ENCODE assay signal across 9 mouse cellular contexts in genomic region chr13:23698996-23699395, GRCm38 (mm10). TPM values are rescaled to one million over a fixed set of nuclear protein-coding genes. Genes with fewer than 3 reads are reported as not detected.
DNase-seq lines count a peak whose midpoint lies in the region; ATAC-seq and TF ChIP-seq lines count a peak whose summit lies in the region.
"Had no signal": no experiment of that assay in that cellular context is flagged by ENCODE, and none has a peak within 500 bp of the region (broad histone marks: within the 10 kb centered on the region; RNA-seq: fewer than 3 reads in every experiment).

No protein-coding gene starts in this region.

- H3K36me3 ChIP-seq in forebrain, embryonic 13.5 days (ENCODE audit: poor library complexity, severe bottlenecking), result no peaks in the 10 kb centered on the region
- H3K36me3 ChIP-seq in limb, embryonic 11.5 days (ENCODE audit: control insufficient read depth, insufficient read depth, low read length), result no peaks in the 10 kb centered on the region
- H3K36me3 ChIP-seq in neural tube, embryonic 15.5 days, result no peaks in the 10 kb centered on the region

- 47% methylated on average over 6 of the region's 6 CpGs for WGBS in forebrain, embryonic 13.5 days
- 78% methylated on average over 6 of the region's 6 CpGs for WGBS in limb, embryonic 11.5 days
- WGBS in neural tube, embryonic 15.5 days, result 76% methylated on average over 6 of the region's 6 CpGs

- H3K4me3 ChIP-seq in left cerebral cortex, adult 2 months, result peak overlapping the region; percentile 62; the same call in 1 of the 2 replicates
- peak overlapping the region; percentile 46; the same call in 1 of the 2 replicates for H3K4me3 ChIP-seq in forebrain, embryonic 13.5 days
- H3K4me3 ChIP-seq in limb, embryonic 11.5 days (ENCODE audit: low read depth, low read length), result no peak overlapping the region
- no peak overlapping the region for H3K4me3 ChIP-seq in neural tube, embryonic 15.5 days (replicated peaks)

- no peaks in the 10 kb centered on the region for H3K27me3 ChIP-seq in forebrain, embryonic 13.5 days
- no peaks in the 10 kb centered on the region for H3K27me3 ChIP-seq in limb, embryonic 11.5 days (ENCODE audit: control insufficient read depth, insufficient read depth, low read length)
- H3K27me3 ChIP-seq in neural tube, embryonic 15.5 days (replicated peaks), result no peaks in the 10 kb centered on the region

- H3K9ac ChIP-seq in forebrain, embryonic 13.5 days, result no peak overlapping the region; the same call in 1 of the 2 replicates
- no peak overlapping the region for H3K9ac ChIP-seq in limb, embryonic 11.5 days (ENCODE audit: low read length)
- peak overlapping the region; percentile 47; the same call in 1 of the 2 replicates for H3K9ac ChIP-seq in neural tube, embryonic 15.5 days (replicated peaks)

- no peaks in the 10 kb centered on the region for H3K9me3 ChIP-seq in forebrain, embryonic 13.5 days (replicated peaks)
- no peaks in the 10 kb centered on the region for H3K9me3 ChIP-seq in limb, embryonic 11.5 days (ENCODE audit: control insufficient read depth, low read length)
- no peaks in the 10 kb centered on the region for H3K9me3 ChIP-seq in neural tube, embryonic 15.5 days (replicated peaks)

- peak overlapping the region; percentile 75 for H3K4me2 ChIP-seq in forebrain, embryonic 13.5 days
- H3K4me2 ChIP-seq in limb, embryonic 11.5 days (ENCODE audit: low read depth, severe bottlenecking), result no peak overlapping the region
- H3K4me2 ChIP-seq in neural tube, embryonic 15.5 days, result peak overlapping the region; percentile 60

- peaks cover 14% of the 10 kb centered on the region for H3K4me1 ChIP-seq in forebrain, embryonic 13.5 days
- no peaks in the 10 kb centered on the region for H3K4me1 ChIP-seq in limb, embryonic 11.5 days (ENCODE audit: control insufficient read depth, insufficient read depth, low read length)
- peaks cover 14% of the 10 kb centered on the region; the same call in 1 of the 2 replicates for H3K4me1 ChIP-seq in neural tube, embryonic 15.5 days

- no peak overlapping the region for H3K27ac ChIP-seq in left cerebral cortex, adult 2 months
- H3K27ac ChIP-seq in forebrain, embryonic 13.5 days, result peak overlapping the region; percentile 93
- H3K27ac ChIP-seq in limb, embryonic 11.5 days (replicated peaks; ENCODE audit: low read depth, low read length), result peak overlapping the region; percentile 31
- H3K27ac ChIP-seq in neural tube, embryonic 15.5 days (replicated peaks), result peak overlapping the region; percentile 79

- no peak for TF ChIP-seq CTCF in left cerebral cortex, adult 2 months (IDR thresholded peaks at IDR 0.05)

- intact Hi-C loops in left cerebral cortex, adult 2 months (cut with DNase I), result loop anchor here (1.0 to 10.0 kb wide), 6 partner anchors 14 to 1944 kb away; partner anchors contain the start of genes Hist1h1b, Hist1h1e, Hist1h2ag and Hist1h2ak

- no peak for ATAC-seq in forebrain, embryonic 13.5 days
- ATAC-seq in limb, embryonic 11.5 days (ENCODE audit: insufficient number of reproducible peaks, low FRiP score, low TSS enrichment, low read depth), result no peak
- ATAC-seq in neural tube, embryonic 15.5 days (ENCODE audit: low FRiP score), result no peak

- no peak for DNase-seq in left cerebral cortex, adult 2 months (ENCODE audit: extremely low spot score in 1 of 2, low spot score in 2 of 2)
- DNase-seq in left cerebral cortex, adult 11 months (ENCODE audit: low spot score), result no peak
- DNase-seq in limb, embryonic 11.5 days (ENCODE audit: low spot score), result peak; percentile 18
- DNase-seq in ovary, postnatal 36 days (ENCODE audit: low spot score), result no peak
- DNase-seq in left cerebral cortex, adult 8-10 months (ENCODE audit: low spot score in 2 of 2), result no peak
- no peak for DNase-seq in right cerebral cortex, postnatal 25 days

RNA-seq across cellular contexts. Expression of gene Hist1h4c, which starts 0.7 kb away (rescaled TPM):
- total RNA-seq in left cerebral cortex, adult 2 months (2021), result 100 to 1,000 TPM; 103 TPM
- 6.5 and 7.9 TPM in 2 replicates for polyA plus RNA-seq in forebrain, embryonic 13.5 days (2015; fragmentation: Nextera tagmentation; extraction: Ambion mirVana)
- polyA plus RNA-seq in limb, embryonic 11.5 days (2014; fragmentation: Nextera tagmentation; extraction: Ambion mirVana), result 6.6 and 7.9 TPM in 2 replicates
- 2.7 and 2.8 TPM in 2 replicates for polyA plus RNA-seq in neural tube, embryonic 15.5 days (2015; fragmentation: Nextera tagmentation; extraction: Ambion mirVana)
- 100 to 1,000 TPM in 2 of 4 experiments, 10 to 100 TPM in 2; 87.8 to 116 (median 99.2) TPM for total RNA-seq in left cerebral cortex, adult 8-10 months (2022)

RNA-seq across cellular contexts. Expression of gene Hist1h1t, which starts 3.4 kb away (rescaled TPM):
- not detected for total RNA-seq in left cerebral cortex, adult 2 months (2021)
- polyA plus RNA-seq in forebrain, embryonic 13.5 days (2015; fragmentation: Nextera tagmentation; extraction: Ambion mirVana), result not detected in 2 replicates
- 0.28 TPM in 1 of 2 replicates, not detected in the other for polyA plus RNA-seq in limb, embryonic 11.5 days (2014; fragmentation: Nextera tagmentation; extraction: Ambion mirVana)
- polyA plus RNA-seq in neural tube, embryonic 15.5 days (2015; fragmentation: Nextera tagmentation; extraction: Ambion mirVana), result not detected in 2 replicates
- under 1 TPM in 1 of 4 experiments, not detected in 3; 0.41 TPM for total RNA-seq in left cerebral cortex, adult 8-10 months (2022)
- polyA plus RNA-seq: cortical plate, adult 2 months had no signal

RNA-seq across cellular contexts. Expression of gene Hfe, which starts 11.7 kb away (rescaled TPM):
- 1 to 10 TPM; 2.4 to 3.1 TPM for total RNA-seq in left cerebral cortex, adult 2 months (2021)
- polyA plus RNA-seq in forebrain, embryonic 13.5 days (2015; fragmentation: Nextera tagmentation; extraction: Ambion mirVana), result 2.2 and 2.8 TPM in 2 replicates
- polyA plus RNA-seq in limb, embryonic 11.5 days (2014; fragmentation: Nextera tagmentation; extraction: Ambion mirVana), result 2.1 and 3.7 TPM in 2 replicates
- polyA plus RNA-seq in neural tube, embryonic 15.5 days (2015; fragmentation: Nextera tagmentation; extraction: Ambion mirVana), result 3.7 and 4.6 TPM in 2 replicates
- total RNA-seq in left cerebral cortex, adult 8-10 months (2022), result 1 to 10 TPM; 3.4 to 7.7 (median 4.6) TPM

RNA-seq across cellular contexts. Expression of gene Hist1h2bc, which starts 15.0 kb away (rescaled TPM):
- 10 to 100 TPM; 27.0 to 29.1 TPM for total RNA-seq in left cerebral cortex, adult 2 months (2021)
- polyA plus RNA-seq in forebrain, embryonic 13.5 days (2015; fragmentation: Nextera tagmentation; extraction: Ambion mirVana), result 34.1 and 41.4 TPM in 2 replicates
- polyA plus RNA-seq in limb, embryonic 11.5 days (2014; fragmentation: Nextera tagmentation; extraction: Ambion mirVana), result 19.9 and 21.1 TPM in 2 replicates
- 18.4 and 26.8 TPM in 2 replicates for polyA plus RNA-seq in neural tube, embryonic 15.5 days (2015; fragmentation: Nextera tagmentation; extraction: Ambion mirVana)
- 10 to 100 TPM; 26.9 to 40.2 (median 30.0) TPM for total RNA-seq in left cerebral cortex, adult 8-10 months (2022)

RNA-seq across cellular contexts. Expression of gene Hist1h2ac, which starts 15.2 kb away (rescaled TPM):
- 1 to 10 TPM; 2.1 to 2.7 TPM for total RNA-seq in left cerebral cortex, adult 2 months (2021)
- 1.0 and 1.3 TPM in 2 replicates for polyA plus RNA-seq in forebrain, embryonic 13.5 days (2015; fragmentation: Nextera tagmentation; extraction: Ambion mirVana)
- 0.96 and 1.0 TPM in 2 replicates for polyA plus RNA-seq in limb, embryonic 11.5 days (2014; fragmentation: Nextera tagmentation; extraction: Ambion mirVana)
- polyA plus RNA-seq in neural tube, embryonic 15.5 days (2015; fragmentation: Nextera tagmentation; extraction: Ambion mirVana), result 0.26 and 0.54 TPM in 2 replicates
- 1 to 10 TPM; 1.4 to 2.3 (median 1.9) TPM for total RNA-seq in left cerebral cortex, adult 8-10 months (2022)

Comparison
In these comparisons a context has a peak if more than half of its experiments do, and no peak if none do; other contexts are left out.
1. H3K4me3 ChIP-seq: peak in left cerebral cortex, adult 2 months (single experiment) and forebrain, embryonic 13.5 days (single experiment); none in limb, embryonic 11.5 days (single experiment) and neural tube, embryonic 15.5 days (single experiment).